Mouse (Mus musculus) neural tube, embryonic 14.5 days (tissue): ENCODE measurements around the gene Twist2. TPM values are rescaled to one million over a fixed set of nuclear protein-coding genes. Genes with fewer than 3 reads are reported as not detected.

Experiments
- ATAC-seq: fragments of 200-750 bp; cut with Nextera tagmentation; 2 replicates; pipeline ENCODE4 v1.8.0; 2017; ENCODE audit warnings: low read depth, mild to moderate bottlenecking, moderate TSS enrichment, moderate library complexity
- H3K27ac ChIP-seq: fragments of 300-500 bp; sonication (generic); 2 replicates; pipeline ENCODE4 v1.5.1; 2014; ENCODE audit warnings: low read depth, mild to moderate bottlenecking, control low read depth, low read length, moderate library complexity, mixed read lengths
- H3K27me3 ChIP-seq: fragments of 300-500 bp; sonication (generic); 2 replicates; pipeline ENCODE4 v1.6.1; 2014; ENCODE audit warnings: low read length; ENCODE audit not compliant: control insufficient read depth, insufficient read depth
- H3K36me3 ChIP-seq: fragments of 300-500 bp; sonication (generic); 2 replicates; pipeline ENCODE4 v1.6.1; 2014; ENCODE audit warnings: low read length, mixed read lengths; ENCODE audit not compliant: control insufficient read depth, insufficient read depth
- H3K4me1 ChIP-seq: fragments of 300-500 bp; sonication (generic); 2 replicates; pipeline ENCODE4 v1.6.1; 2014; ENCODE audit warnings: low read length; ENCODE audit not compliant: control insufficient read depth, insufficient read depth
- H3K4me2 ChIP-seq: fragments of 300-500 bp; sonication (generic); 2 replicates; pipeline ENCODE4 v1.6.1; 2014; ENCODE audit warnings: mild to moderate bottlenecking, low read depth, low read length, control low read depth
- H3K4me3 ChIP-seq: fragments of 300-500 bp; sonication (generic); 2 replicates; pipeline ENCODE4 v1.5.1; 2014; ENCODE audit warnings: low read depth, low read length, control low read depth, mixed read lengths
- H3K9ac ChIP-seq: fragments of 300-500 bp; sonication (generic); replicated peaks from 2 replicates; pipeline ENCODE4 v1.6.1; 2014; ENCODE audit warnings: low read depth, mild to moderate bottlenecking, control low read depth, low read length, mixed read lengths
- H3K9me3 ChIP-seq: fragments of 300-500 bp; sonication (generic); 2 replicates; pipeline ENCODE4 v1.6.1; 2016; ENCODE audit warnings: low read length; ENCODE audit not compliant: control insufficient read depth
- WGBS: fragments of 180-500 bp; shearing (Covaris S2); extraction: QIAGEN DNeasy Blood & Tissue Kit; methylation state at CpG from one replicate; pipeline ENCODE4 v1.1.7; 2014; 5-methylcytosine and 5-hydroxymethylcytosine counted together
- polyA plus RNA-seq: library from polyadenylated mRNA; unstranded; fragments of >200 nt; fragmentation: Nextera tagmentation; extraction: Ambion mirVana; gene quantifications from 2 replicates; pipeline ENCODE4 v1.2.1, GENCODE M21; 2014

The Twist2 gene
- polyA plus RNA-seq, 1 experiment from 2014 or later: 1.4 TPM

GRCm38 (mm10) chr1:91875042-91875720 lies 73.9 kb downstream of the Twist2 start:
- H3K9me3 ChIP-seq: no peaks in the 10 kb centered on the region
- no peak overlapping the region for H3K4me2 ChIP-seq
- 76% methylated on average over 7 of the region's 7 CpGs for WGBS
- no peaks in the 10 kb centered on the region for H3K36me3 ChIP-seq
- ATAC-seq: no peak
- H3K9ac ChIP-seq: no peak overlapping the region
- no peak overlapping the region for H3K27ac ChIP-seq
- H3K27me3 ChIP-seq: no peaks in the 10 kb centered on the region
- no peaks in the 10 kb centered on the region for H3K4me1 ChIP-seq
- no peak overlapping the region for H3K4me3 ChIP-seq

- no peak overlapping the region for H3K9ac ChIP-seq
- H3K27me3 ChIP-seq: no peaks in the 10 kb centered on the region
- H3K9me3 ChIP-seq: no peaks in the 10 kb centered on the region
- no peak overlapping the region for H3K4me2 ChIP-seq
- no peak overlapping the region for H3K27ac ChIP-seq
- no peak overlapping the region for H3K4me3 ChIP-seq
- H3K36me3 ChIP-seq: no peaks in the 10 kb centered on the region
- H3K4me1 ChIP-seq: no peaks in the 10 kb centered on the region
- no peak for ATAC-seq
- WGBS: 39% methylated on average over 5 of the region's 5 CpGs
These were observed 77.4 kb downstream of the Twist2 start for GRCm38 (mm10) chr1:91878696-91879095.

- H3K36me3 ChIP-seq: no peaks in the 10 kb centered on the region
- H3K27me3 ChIP-seq: no peaks in the 10 kb centered on the region
- no peak overlapping the region for H3K4me3 ChIP-seq
- H3K27ac ChIP-seq: no peak overlapping the region
- no peaks in the 10 kb centered on the region for H3K9me3 ChIP-seq
- ATAC-seq: no peak
- 93% methylated on average over 12 of the region's 12 CpGs for WGBS
- no peak overlapping the region for H3K4me2 ChIP-seq
- no peaks in the 10 kb centered on the region for H3K4me1 ChIP-seq
- no peak overlapping the region for H3K9ac ChIP-seq
These were observed 78.9 kb downstream of the Twist2 start for GRCm38 (mm10) chr1:91880156-91880555.

- no peak for ATAC-seq
- Histone ChIP-seq H3K27ac (no peak overlapping the region), H3K4me1 (no peaks in the 10 kb centered on the region)
These were observed 79.6 kb downstream of the Twist2 start for GRCm38 (mm10) chr1:91880899-91881298.

GRCm38 (mm10) chr1:91883115-91883514 lies 81.9 kb downstream of the Twist2 start:
- Histone ChIP-seq H3K4me3 (no peak overlapping the region), H3K36me3 (no peaks in the 10 kb centered on the region), H3K9me3 (no peaks in the 10 kb centered on the region), H3K9ac (no peak overlapping the region), H3K27me3 (no peaks in the 10 kb centered on the region), H3K27ac (no peak overlapping the region), H3K4me2 (no peak overlapping the region), H3K4me1 (no peaks in the 10 kb centered on the region)
- WGBS: 71% methylated on average over 5 of the region's 5 CpGs
- ATAC-seq: no peak

More at GRCm38 (mm10) chr1:91880899-91881298, 79.6 kb downstream of the Twist2 start:
- no peaks in the 10 kb centered on the region for H3K9me3 ChIP-seq
- H3K9ac ChIP-seq: no peak overlapping the region
- no peaks in the 10 kb centered on the region for H3K36me3 ChIP-seq
- WGBS: 80% methylated on average over 8 of the region's 8 CpGs
- H3K4me3 ChIP-seq: no peak overlapping the region
- no peaks in the 10 kb centered on the region for H3K27me3 ChIP-seq
- H3K4me2 ChIP-seq: no peak overlapping the region

- Histone ChIP-seq H3K36me3 (no peaks in the 10 kb centered on the region), H3K4me2 (no peak overlapping the region), H3K27ac (no peak overlapping the region), H3K27me3 (no peaks in the 10 kb centered on the region), H3K4me1 (no peaks in the 10 kb centered on the region), H3K9me3 (no peaks in the 10 kb centered on the region), H3K4me3 (no peak overlapping the region), H3K9ac (no peak overlapping the region)
- WGBS: 94% methylated on average over 8 of the region's 11 CpGs
- ATAC-seq: no peak
These were observed 92.3 kb downstream of the Twist2 start for GRCm38 (mm10) chr1:91893598-91893997.

GRCm38 (mm10) chr1:91894286-91894685 lies 93.0 kb downstream of the Twist2 start:
- no peak overlapping the region for H3K4me2 ChIP-seq
- H3K4me1 ChIP-seq: no peaks in the 10 kb centered on the region
- H3K9me3 ChIP-seq: no peaks in the 10 kb centered on the region
- H3K4me3 ChIP-seq: no peak overlapping the region
- ATAC-seq: no peak
- no peaks in the 10 kb centered on the region for H3K27me3 ChIP-seq
- 93% methylated on average over 5 of the region's 5 CpGs for WGBS
- no peaks in the 10 kb centered on the region for H3K36me3 ChIP-seq
- no peak overlapping the region for H3K27ac ChIP-seq
- no peak overlapping the region for H3K9ac ChIP-seq

- H3K36me3 ChIP-seq: no peaks in the 10 kb centered on the region
- no peaks in the 10 kb centered on the region for H3K27me3 ChIP-seq
- ATAC-seq: no peak
- H3K9me3 ChIP-seq: no peaks in the 10 kb centered on the region
- H3K4me1 ChIP-seq: no peaks in the 10 kb centered on the region
- no peak overlapping the region for H3K4me2 ChIP-seq
- no peak overlapping the region for H3K27ac ChIP-seq
- H3K4me3 ChIP-seq: no peak overlapping the region
- 96% methylated on average over 2 of the region's 2 CpGs for whole genome bisulfite sequencing
- no peak overlapping the region for H3K9ac ChIP-seq
These were observed 95.8 kb downstream of the Twist2 start for GRCm38 (mm10) chr1:91897078-91897477.
